Mouse (Mus musculus): ENCODE data around the gene Oasl1.

GRCm38 (mm10) chr5:114933206-114933605 is 10.2 kb downstream of the Oasl1 start:
- TF ChIP-seq POLR2A (IDR thresholded peaks at IDR 0.05; ENCODE audit: borderline replicate concordance, extremely low read depth, insufficient read depth, insufficient read length, poor library complexity, severe bottlenecking), result no peak
- no peak for TF ChIP-seq CTCF (IDR thresholded peaks at IDR 0.05; ENCODE audit: borderline replicate concordance, extremely low read depth, insufficient read depth, insufficient read length)
